Mouse (Mus musculus): ENCODE results near the gene Npy2r. TPM values are rescaled to one million over a fixed set of nuclear protein-coding genes. Genes with fewer than 3 reads are reported as not detected.

The Npy2r gene
- polyA plus RNA-seq, 1 experiment = not detected

DNA sequence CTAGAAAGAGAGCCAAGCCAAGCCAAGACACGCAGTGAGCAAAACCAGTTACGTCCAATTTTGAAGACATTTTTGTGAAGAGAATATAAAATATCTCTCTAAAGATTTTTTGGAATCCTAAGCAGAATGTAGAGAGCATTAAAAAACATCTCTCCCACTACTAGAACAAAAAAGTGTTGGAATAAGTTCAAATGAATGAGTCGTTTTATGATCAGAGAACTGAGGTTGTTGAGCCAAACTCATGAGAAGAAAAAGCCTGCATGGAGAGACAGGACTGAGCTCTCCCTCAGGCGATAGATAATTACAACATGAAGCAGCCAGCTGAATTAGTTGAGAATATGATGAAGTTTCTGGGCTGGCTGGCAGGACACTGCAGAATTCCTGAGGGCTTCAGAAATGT is 49.9 kb downstream of the Npy2r start:
- TF ChIP-seq CTCF (IDR thresholded peaks at IDR 0.05; ENCODE audit: control insufficient read depth, insufficient read depth, low read length) (no peak), POLR2A (IDR thresholded peaks at IDR 0.05; ENCODE audit: borderline replicate concordance, control insufficient read depth, low read depth, low read length) (no peak)
- Histone ChIP-seq H3K27ac (ENCODE audit: control insufficient read depth, insufficient read depth, low read depth, low read length, poor library complexity) (no peak overlapping the region), H3K4me1 (ENCODE audit: control insufficient read depth, insufficient read depth, low read length) (no peaks in the 10 kb centered on the region; the same call in 1 of the 2 replicates), H3K4me3 (replicated peaks; ENCODE audit: control insufficient read depth, low read depth, low read length) (no peak overlapping the region)
- whole genome bisulfite sequencing = 77% methylated on average over 4 of the region's 4 CpGs

Other genes with a start within 250 kb of the Npy2r start
- 0.25 TPM in 1 of 2 replicates, not detected in the other for gene Map9, start 190.0 kb downstream of the Npy2r start, polyA plus RNA-seq (2011; ENCODE audit: insufficient read depth, insufficient read length, low replicate concordance, missing spikeins)

Measured in bone marrow, adult 2 months (tissue).